Mouse (Mus musculus): ENCODE results near the gene Efcab10.
A peak's percentile ranks its signal among the peaks of the same experiment; 100 is the strongest.

Gene Efcab10

DNA sequence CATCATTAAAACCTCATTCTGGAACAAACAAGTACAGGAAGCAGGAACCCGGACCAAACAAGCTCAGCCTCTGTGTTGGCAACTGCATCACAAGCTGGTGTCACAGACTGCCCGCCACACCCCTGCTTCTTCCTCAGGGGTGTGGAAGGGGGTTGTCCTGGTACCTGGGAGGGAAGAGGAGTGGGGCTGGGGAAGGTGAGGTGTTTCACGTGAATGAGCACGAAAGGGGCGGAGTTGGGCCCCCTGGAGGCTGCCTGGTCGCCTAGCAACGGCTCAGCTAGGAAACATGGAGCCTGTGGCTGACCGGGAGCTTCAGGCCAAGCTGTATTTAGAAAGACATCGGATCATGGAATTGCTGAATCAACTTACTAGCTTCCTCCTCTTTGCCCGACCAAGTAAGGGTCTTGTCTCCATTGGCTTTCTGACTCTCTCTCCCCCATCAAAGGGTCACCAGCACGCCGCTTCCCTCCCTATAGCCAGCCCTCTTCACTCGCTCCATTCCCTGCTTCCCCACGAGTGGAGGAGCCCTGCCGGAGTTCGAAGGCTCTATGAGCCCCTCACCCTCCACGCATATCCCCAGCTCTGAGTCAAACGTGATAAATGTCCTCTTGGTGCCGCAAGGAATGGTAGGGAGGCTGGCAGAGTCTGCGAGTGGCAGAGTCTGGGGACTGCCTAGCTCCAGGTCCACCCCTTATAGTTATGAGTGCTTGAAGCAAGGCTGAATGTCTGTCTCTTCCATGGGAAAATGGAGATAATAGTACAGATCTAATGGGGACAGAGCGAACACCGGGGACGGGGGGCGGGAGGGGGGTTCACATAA, at the start of gene Efcab10:
Efcab10 (plus strand) TSS at position 51 of the 820 bp plus-strand sequence.
- DNase-seq (ENCODE audit: low read depth in 2 of 2, low spot score in 2 of 2): no peak

DNA sequence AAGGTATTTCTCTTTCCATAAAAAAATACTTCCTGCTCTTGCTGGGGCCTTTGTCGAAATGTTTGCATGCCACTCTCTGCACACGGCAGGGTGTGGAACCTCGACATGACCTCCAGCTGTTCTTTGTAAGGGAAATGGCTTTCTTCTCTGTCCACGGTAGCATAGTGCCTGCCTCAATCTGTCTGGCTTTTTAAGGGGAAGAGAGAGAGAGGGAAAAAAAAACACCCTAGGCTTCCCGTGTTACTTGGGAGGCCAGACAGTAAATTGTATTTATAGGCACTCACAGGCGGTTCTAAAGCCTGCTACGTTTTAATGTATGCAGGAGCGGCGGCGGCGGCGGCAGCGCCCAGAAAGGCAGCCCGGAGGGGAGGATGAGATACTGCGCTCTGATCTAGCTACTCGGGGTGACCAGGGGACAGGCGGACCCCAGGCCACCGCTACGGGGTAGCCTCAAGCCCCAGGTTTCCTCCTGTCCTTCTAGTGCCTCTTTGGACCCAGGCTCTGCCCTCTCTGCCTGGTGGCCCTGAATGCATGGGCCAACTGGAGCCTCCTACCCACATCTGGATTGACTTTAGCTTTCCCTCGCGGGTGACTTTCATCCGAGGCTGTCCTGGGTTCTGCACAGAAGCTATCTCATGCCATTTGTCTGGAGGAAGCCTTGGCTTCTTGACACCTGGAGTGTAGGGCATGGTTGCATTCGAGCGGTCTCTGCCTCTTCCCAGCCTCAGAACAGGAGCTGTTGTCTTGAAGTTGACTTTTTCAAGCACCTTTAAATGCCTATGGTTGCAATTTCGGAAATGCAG, 49.5 kb upstream of the Efcab10 start:
- no peak for DNase-seq (ENCODE audit: low read depth in 2 of 2, low spot score in 2 of 2)

DNA sequence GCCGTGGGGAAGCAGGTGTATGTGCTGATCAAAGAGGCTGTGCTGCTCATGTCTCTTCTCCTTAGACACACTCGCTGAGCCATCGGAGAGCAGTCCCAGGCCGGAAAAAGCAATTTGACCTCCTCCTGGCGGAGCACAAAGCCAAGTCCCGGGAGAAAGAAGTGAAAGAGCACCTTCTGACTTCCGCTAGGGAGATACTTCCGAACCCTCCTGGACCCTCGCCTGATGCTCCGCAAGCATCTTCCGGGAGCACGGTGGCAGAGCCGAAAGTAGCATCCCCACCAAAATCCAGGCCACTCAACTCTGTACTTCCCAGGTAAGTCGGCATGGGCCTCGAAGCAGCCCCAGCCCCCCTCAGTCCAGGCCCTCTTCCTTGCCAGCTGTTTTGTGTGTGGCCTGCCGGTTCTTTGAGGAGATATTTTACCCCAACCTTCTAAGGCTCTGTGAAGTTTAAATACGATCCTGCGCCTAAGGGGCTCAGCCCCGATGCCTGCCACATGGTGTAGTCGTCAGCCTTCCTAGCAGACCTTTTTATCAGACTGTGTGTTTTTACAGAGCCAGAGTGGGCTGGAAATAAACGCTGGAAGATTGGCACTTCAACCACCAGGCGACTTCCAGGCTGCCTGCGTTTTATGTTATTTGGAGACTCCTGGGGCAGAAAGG, 48.8 kb upstream of the Efcab10 start:
- no peak for DNase-seq (ENCODE audit: low read depth in 2 of 2, low spot score in 2 of 2)

DNA sequence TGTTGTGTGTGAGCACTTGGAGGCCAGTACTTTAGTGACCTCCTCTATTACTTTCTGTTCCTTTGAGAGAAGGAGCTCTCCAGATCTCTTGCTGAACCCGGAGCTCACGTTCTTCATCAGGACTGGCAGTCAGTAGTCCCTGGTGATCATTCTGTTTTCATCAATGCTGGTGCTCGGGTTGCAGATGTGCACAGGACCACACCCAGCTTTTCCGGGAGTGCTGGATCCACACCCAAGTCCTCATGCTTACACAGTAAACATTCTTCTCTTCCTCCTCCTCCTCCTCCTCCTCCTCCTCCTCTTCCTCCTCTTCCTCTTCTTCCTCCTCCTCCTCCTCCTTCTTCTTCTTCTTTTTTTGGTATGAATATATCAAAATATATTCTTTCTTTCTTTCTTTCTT, 42.0 kb upstream of the Efcab10 start:
- DNase-seq (ENCODE audit: low read depth in 2 of 2, low spot score in 2 of 2): no peak

DNA sequence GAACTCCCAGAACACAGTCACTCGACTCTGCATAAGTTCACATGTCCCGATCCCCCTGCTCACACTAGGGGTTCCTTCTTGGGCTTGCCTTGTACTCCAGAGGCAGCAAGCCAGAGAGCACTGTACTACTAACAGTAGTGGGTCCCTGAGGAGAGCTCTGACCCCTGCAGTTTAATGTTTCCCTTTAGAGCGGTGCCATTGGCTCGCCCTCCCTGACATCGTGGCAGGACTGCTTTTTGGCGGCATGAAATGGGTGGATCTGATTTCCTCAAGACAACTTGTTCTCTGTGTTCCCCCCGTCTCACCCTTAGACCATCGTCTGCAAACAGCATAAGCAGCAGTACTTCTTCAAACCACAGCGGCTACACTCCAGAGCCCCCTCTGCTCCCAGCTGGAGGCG, 36.3 kb upstream of the Efcab10 start:
- no peak for DNase-seq (ENCODE audit: low read depth in 2 of 2, low spot score in 2 of 2)

DNA sequence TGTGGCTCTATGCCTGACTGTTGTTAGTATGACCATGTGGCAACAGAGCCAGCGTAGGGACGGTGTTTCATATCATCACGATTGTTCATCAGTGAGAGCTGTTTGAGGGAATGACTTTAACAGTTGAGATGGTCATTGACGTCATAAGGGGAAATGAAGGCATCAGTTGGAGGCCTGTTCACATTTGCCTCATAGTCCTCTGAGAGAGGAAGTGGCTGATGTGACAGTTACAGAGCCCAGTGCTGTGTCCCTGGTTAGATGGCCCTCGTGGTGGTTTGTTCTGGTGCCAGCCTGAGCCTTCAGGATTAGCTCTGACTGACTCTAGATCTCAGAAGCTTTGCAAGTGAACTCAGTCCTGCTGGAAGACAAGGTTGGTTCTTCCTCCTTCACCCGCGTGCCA, 35.4 kb upstream of the Efcab10 start:
- DNase-seq (ENCODE audit: low read depth in 2 of 2, low spot score in 2 of 2): no peak

DNA sequence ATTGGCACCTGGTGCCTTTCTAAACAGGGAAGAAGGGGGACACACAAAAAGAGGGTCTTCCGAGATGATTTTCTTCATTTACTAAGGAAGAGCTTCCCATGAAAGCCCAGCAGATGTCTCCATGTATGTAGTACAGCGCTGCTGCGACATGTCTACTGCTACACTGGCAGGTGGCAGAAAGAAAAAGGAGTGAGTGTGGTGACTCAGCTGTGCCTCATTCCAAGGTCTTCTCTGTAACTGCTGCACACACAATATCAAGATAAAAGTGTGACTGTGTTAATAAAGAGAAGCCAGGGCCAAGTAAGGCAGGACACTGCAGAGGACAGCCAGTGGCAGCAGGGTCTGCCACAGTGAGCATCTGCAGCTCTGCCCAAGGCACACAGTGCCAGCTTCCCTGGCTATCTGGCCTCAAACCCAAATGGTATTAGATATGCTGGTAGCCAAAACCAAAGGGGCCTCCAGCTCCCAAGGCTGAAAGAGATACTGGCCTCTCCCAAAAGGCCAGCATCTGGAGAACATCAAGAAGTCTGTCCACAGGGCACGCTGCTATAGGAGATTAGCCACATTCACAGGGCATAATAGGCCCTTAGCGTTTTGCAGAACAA, 34.7 kb upstream of the Efcab10 start:
- DNase-seq (ENCODE audit: low read depth in 2 of 2, low spot score in 2 of 2): no peak

DNA sequence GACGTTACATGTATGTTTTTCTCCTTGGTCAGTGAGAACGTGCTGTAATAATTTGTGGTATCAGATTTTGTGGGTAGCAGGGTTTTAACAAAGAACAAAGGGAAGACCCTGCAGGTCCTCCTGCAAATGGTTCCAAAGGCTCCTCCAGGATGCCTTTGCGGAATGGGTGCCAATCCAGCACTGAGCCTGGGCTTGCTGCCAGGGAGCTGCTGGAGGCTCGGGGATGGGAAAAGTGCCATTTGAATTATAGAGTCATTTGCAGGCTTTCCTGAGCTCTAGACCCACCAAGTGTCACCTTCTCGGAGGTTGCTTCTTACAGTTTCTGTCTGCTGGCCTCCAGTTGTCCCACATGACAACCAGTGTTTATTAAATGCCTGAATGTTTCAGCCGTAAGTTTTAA, 33.9 kb upstream of the Efcab10 start:
- DNase-seq (ENCODE audit: low read depth in 2 of 2, low spot score in 2 of 2): no peak

DNA sequence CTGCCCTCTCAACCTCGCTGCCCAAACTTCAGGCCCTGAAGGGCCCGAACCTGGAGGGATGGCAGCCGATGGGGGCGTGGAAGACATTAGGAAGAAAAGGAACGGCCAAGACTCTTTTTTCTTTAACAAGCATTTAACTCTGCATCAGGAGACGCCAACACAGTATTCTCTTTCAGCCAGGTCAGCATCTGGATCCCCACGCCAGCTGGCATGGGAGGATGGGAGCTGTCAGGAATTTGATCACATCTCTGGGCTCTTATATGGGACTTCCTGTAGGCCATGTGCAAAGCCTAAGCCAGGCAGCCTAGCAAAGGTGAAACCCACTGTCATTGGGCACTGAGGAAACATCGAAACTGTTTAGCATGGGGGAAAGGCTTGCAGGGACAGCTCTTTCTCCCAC, 30.1 kb upstream of the Efcab10 start:
- DNase-seq (ENCODE audit: low read depth in 2 of 2, low spot score in 2 of 2): no peak

DNA sequence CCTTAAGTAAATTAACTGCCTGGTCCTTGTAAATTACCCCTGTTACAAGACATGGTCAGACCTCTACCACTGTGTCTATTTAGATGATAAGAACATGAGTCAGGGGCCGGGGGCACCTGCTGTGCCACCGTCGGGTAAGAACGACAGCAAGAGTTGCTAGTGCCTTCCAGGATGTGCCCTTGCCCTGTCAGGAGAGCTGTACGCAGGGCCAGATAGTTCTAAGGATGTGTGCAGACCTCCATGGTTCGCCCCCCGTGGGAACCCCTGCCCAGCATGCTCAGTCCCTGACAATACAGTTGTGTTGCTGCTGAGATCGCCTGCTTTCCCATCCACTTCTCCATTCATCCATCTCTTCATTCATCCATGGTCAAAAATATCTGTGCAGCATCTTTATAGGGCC, 29.5 kb upstream of the Efcab10 start:
- no peak for DNase-seq (ENCODE audit: low read depth in 2 of 2, low spot score in 2 of 2)

DNA sequence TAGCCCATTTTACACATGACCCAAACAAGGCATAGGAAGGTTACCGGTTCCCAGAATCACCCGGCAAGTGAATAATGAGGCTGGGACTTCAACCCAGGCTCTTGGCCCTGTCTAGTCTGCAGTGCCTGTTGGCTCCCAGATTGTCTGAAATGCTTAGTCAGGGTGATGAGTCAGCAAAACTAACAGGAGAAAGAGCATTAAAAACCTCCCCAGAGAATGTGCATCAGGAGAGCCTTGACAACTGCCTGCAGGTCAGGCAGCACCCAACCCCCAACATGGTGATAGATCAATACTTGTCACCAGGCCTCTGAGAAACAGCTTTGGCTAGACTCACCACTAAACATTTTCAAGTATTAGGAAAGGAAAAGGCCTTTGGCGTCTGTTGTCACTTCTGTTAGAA, 25.1 kb upstream of the Efcab10 start:
- DNase-seq (ENCODE audit: low read depth in 2 of 2, low spot score in 2 of 2): no peak

DNA sequence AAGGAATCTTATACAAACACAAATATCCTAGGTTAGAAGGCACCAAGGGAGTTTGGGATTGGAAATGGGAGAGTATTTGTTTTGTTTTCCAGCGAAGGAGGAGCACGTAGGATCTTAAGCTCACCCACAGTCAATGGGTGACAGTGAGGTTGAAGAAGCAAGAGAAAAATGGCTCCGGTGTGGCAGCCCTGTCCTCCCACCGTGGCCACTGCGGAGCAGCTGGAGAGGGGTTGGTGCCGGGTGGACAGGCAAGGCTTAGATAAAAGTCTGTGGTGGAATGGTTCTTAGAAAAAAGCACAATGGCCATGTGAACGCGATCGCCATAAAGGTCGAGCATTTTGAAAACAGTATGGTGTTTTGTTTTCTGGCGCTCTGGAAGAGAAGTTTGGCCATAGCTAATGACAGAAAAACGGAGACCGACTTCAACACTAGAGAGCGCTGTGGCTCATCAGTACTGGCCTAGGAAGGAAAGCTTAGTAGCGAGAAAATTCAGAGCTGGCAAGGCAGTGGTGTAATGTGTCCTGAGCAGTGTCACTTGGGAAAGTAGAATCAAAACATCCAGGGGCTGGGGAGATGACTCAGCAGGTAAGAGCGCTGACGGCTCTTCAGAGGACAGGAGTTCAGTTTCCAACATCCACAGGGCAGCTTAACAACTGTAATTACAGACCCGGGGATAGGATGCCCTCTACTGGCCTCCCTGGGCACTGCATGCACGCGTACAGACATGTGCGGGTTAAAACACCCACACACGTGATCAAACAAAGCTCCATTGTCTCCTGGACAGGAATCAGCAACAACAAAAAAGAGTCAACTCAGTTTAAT, 14.8 kb upstream of the Efcab10 start:
- peak; percentile 44 to 70 for DNase-seq (ENCODE audit: low read depth in 2 of 2, low spot score in 2 of 2)

DNA sequence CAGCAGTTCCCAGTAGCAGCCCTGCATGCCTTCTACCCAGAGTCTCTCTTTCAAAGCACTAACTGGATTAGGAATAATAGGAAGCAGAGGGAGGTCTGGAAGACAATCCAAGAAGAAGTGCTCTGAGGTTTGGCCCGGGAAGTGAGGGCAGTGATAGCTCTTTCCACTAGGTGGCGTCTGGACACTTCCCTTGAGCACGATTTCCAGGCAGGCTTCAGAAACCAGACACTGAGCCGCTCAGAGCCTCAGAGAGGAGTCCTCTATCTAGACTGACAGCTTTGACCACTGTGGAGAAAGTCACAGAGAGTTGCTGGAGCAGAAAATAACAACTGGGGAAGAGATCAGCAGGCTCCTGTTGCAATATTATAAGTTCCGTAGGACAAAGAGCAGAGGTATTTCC, 5.8 kb upstream of the Efcab10 start:
- peak; percentile 33 to 56 for DNase-seq (ENCODE audit: low read depth in 2 of 2, low spot score in 2 of 2)

DNA sequence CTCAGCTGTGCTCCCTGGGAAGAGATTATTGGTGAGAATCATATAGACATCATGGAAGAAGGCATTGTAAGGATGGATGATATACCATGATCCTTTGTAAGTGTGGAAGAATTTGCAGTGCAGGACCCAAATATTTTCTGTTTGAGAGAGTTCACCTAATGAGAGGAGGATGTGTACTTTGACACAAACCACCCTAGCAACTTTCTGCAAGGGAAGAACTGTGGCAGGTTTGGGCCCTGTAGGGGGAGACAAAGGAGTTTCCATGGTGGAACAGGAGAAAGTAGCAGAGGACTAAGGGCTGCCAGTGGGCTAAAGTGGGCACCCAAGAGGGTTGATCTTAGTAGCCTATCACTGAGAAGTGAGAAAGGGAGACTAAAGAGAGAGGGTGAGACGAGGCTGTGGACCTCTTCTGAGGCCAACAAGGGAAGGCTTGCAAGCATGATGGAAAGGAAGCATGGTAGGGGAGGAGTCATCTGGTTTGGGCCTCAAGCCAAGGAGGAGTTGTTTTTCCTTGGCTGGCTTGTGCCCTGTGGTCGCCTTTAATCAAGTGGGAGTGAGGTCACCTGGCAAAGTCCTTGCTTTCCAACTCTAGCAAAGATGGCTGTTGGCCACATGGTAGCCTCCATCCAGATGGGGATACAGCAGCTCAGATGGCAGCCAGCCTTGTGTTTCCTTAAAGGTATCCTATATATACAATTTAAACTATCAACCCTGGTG, 3.7 kb upstream of the Efcab10 start:
- no peak for DNase-seq (ENCODE audit: low read depth in 2 of 2, low spot score in 2 of 2)

DNA sequence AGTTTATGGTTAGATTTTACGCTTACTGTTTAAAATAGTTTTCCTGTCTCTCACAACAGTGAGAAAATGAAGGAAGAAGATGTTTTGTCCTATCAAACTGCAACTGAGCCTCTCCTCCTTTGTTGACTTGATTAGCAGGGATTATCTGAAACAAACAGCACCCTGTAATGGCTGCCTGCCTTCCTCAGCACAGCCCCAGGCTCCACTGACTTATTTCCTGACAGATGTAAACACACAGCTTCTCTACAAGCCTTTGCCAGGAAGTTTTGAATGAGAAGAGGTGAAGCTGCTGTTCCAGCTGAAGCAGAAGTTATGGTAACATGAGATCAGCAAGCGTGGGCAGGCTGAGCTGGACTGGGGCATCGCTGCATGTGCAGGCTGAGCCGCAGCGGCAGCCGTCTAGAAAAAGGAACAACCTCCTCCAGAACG, 8.6 kb downstream of the Efcab10 start:
- DNase-seq (ENCODE audit: low read depth in 2 of 2, low spot score in 2 of 2): no peak

DNA sequence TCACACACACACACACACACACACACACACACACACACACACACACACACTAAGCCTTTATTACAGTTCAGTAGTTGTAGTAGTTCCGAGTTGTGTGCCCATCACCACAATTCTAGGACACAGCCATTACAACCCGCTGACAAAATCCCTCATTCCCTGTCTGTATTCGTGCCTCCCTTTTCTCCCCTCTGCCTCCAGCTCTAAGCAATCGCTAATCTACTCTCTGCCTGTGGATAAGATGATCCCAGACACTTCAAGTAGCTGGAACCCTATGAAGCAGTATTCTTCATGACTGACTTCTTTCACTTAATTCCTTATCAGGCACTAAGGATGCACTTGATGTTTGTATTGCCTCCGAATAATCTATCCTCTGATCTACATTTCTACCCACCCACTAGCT, 10.3 kb downstream of the Efcab10 start:
- no peak for DNase-seq (ENCODE audit: low read depth in 2 of 2, low spot score in 2 of 2)

DNA sequence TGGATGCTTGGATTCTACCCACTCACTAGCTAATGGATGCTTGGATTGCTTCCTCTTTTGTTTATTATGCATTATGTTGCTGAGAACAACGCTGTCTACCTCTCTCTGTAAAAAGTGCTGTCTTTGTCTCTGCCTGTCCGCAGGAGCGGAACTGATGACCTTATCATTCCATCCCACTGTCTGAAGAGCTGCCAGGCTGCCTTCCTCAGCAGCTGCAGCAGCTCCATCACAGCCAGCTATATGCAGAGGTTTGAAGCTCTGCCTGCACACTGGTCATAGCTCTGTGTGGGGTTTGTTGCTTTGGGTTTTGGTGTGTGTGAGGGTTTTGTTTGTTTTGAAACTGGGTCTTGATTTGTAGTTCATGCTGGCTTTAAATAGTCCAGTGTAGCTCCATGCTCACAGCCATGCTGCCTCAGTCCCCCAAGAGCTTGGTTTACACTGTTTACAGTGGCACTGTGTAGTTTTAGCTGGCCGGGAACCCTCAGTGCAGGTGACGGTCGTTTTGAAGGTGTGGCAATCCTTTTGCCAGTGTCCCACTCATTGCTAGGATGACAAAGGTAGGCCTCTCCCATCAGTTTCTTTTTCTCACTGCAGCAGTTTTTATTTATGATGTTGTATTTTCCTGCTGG, 10.9 kb downstream of the Efcab10 start:
- no peak for DNase-seq (ENCODE audit: low read depth in 2 of 2, low spot score in 2 of 2)

DNA sequence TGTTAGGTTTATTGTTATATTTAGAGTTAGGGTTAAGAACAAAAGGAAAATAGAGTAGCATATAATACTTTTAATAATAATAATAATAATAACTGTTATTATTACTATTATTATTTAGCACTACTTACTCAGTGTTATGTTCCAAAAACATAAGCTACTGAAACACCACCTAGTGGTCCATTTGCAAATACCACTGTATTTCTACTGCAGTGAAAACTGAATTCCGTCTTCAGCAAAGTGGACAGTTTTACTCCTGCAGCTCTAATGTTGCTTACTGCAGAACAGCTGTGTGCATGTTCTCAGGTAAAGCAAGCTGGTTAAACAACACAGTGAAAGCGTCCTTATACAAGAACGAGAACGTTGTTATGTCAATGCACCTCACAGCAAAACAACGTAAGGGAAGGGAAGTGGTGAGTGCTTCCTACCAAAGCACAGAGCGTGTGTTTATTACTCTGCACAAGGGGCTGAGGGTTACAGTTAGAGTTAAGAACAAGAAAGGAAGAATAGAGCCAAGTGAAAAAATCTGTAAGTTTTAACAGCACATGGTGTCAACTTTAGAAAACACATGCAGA, 17.0 kb downstream of the Efcab10 start:
- peak in 1 of 2 experiments; percentile 6 for DNase-seq (ENCODE audit: low read depth in 2 of 2, low spot score in 2 of 2)

DNA sequence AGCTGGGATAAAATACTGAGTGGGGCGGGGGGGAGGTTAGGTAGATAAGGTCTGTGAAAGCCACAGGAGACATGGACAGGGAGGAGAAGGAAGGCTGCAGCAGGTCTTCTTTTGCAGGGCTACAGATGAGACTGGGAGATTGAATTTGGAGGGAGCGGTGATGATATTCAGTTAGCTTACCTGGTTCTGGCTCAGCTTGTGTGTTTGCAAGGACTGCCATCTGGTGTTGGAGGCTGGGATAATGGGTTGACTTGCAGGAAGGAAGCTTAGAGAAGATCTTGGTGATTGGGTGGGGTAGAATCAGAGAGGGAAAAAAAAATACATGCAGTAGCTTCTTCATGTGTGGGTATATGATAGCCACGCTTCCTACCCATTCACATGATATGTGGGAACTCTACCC, 29.7 kb downstream of the Efcab10 start:
- peak in 1 of 2 experiments; percentile 38 for DNase-seq (ENCODE audit: low read depth in 2 of 2, low spot score in 2 of 2)

All from CD8-positive naive resting alpha-beta T cell, adult 2 months (primary cell).